Mouse (Mus musculus) limb, embryonic 12.5 days (tissue): Measurements from ENCODE around the gene 9630041A04Rik. TPM values are rescaled to one million over a fixed set of nuclear protein-coding genes. Genes with fewer than 3 reads are reported as not detected.

Experiments used
- ATAC-seq: fragments of 200-750 bp; cut with Nextera tagmentation; 2 replicates; pipeline ENCODE4 v1.8.0; 2017; ENCODE audit warnings: low read depth, moderate TSS enrichment; ENCODE audit not compliant: insufficient number of reproducible peaks, insufficient read depth, low FRiP score, low TSS enrichment
- H3K27ac ChIP-seq: fragments of 300-500 bp; sonication (generic); 2 replicates; pipeline ENCODE4 v1.5.1; 2016; ENCODE audit warnings: mild to moderate bottlenecking, moderate library complexity
- H3K27me3 ChIP-seq: fragments of 300-500 bp; sonication (generic); 2 replicates; pipeline ENCODE4 v1.6.1; 2016; ENCODE audit warnings: mild to moderate bottlenecking, moderate library complexity
- H3K36me3 ChIP-seq: fragments of 300-500 bp; sonication (generic); 2 replicates; pipeline ENCODE4 v1.6.1; 2016; ENCODE audit warnings: mild to moderate bottlenecking, moderate library complexity
- H3K4me1 ChIP-seq: fragments of 300-500 bp; sonication (generic); replicated peaks from 2 replicates; pipeline ENCODE4 v1.6.1; 2016
- H3K4me2 ChIP-seq: fragments of 300-500 bp; sonication (generic); 2 replicates; pipeline ENCODE4 v1.6.1; 2016; ENCODE audit warnings: mild to moderate bottlenecking, moderate library complexity
- H3K4me3 ChIP-seq: fragments of 300-500 bp; sonication (generic); replicated peaks from 2 replicates; pipeline ENCODE4 v1.5.1; 2016; ENCODE audit warnings: mild to moderate bottlenecking
- H3K9ac ChIP-seq: fragments of 300-500 bp; sonication (generic); replicated peaks from 2 replicates; pipeline ENCODE4 v1.6.1; 2016; ENCODE audit warnings: mild to moderate bottlenecking, moderate library complexity
- H3K9me3 ChIP-seq: fragments of 300-500 bp; sonication (generic); 2 replicates; pipeline ENCODE4 v1.6.1; 2016; ENCODE audit warnings: mild to moderate bottlenecking, moderate library complexity
- WGBS: fragments of 180-500 bp; shearing (Covaris S2); methylation state at CpG from one replicate; pipeline ENCODE4 v1.1.7; 2016; 5-methylcytosine and 5-hydroxymethylcytosine counted together
- polyA plus RNA-seq: library from polyadenylated mRNA; unstranded; fragments of >200 nt; fragmentation: Nextera tagmentation; extraction: Ambion mirVana; gene quantifications from 2 replicates; pipeline ENCODE4 v1.2.1, GENCODE M21; 2016

Gene 9630041A04Rik
- polyA plus RNA-seq = 0.26 TPM in 1 of 2 replicates, not detected in the other

DNA sequence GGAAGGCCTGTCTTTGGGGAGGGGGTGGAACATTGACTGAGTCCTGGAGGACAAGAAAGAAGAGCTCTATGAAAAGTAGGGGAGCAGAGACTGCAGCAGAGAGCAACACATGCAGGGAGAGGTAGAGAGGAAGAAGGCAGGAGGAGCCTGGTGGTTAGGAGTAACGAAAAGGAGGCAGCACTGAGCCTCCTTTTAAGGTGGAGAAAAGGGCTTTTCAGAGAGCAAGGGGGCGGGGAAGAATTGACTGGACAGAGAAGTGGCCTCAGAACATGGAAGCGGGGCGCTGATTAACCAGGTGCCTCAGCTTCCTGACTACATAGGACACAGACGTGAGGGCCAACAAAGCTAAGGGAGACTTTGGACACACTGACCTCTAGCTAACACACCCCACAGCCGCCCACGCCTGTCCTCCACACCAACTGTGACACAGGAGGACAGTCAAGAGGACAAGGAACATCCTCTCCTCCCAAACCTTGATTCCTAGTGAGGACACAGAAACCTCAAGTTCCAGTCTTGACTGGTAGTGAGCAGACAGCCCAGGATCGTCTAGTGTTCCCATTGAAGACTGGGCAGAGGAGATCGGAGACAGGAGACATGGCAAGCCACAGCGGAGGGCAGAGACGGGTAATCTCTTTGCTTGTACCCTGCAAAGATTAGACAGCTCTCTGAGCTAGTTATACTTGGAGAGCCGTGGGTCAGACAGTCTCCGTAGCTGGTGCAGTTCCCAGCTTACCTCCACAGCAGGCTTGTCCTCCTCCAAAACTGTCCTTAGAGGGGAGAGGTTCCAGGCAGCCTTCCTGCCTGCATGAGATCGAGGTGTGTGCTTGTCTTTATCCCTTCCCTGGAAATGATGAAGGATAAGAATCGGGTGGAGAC lies at the start of gene 9630041A04Rik:
Gene 9630041A04Rik, plus strand, starts transcription at position 246 of the 876 bp plus-strand sequence.
- H3K27ac ChIP-seq = no peak within 1 kb of the TSS
- no peak within 1 kb of the TSS for H3K4me2 ChIP-seq
- H3K9ac ChIP-seq = no peak within 1 kb of the TSS
- H3K4me1 ChIP-seq = no peaks in the 10 kb centered on the region
- no peak for ATAC-seq
- H3K9me3 ChIP-seq = no peaks in the 10 kb centered on the region
- H3K4me3 ChIP-seq = no peak within 1 kb of the TSS
- H3K36me3 ChIP-seq = no peaks in the 10 kb centered on the region
- H3K27me3 ChIP-seq = peaks cover 16% of the 10 kb centered on the region
- WGBS = 84% methylated on average over 15 of the region's 15 CpGs

DNA sequence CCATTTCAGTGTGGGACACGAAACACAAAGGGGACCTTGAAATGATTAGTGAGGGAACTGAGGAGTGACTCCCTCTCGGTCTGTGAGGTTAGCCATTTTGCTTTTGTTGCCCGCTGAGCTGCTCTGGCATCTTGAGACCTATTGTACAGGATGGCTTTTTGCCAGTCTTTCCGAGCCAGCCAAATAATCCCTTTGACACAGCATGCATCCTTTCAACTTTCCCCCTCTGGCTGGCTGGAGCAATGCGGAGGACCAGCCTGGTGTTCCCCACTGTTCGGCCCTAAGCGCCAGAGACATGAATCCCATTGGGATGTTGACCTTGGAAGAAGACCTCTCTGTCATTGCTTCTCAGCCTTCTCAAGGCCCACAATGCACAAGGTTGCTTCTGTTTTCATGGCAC lies 37.7 kb upstream of the 9630041A04Rik start:
- no peak overlapping the region for H3K9ac ChIP-seq
- H3K36me3 ChIP-seq = no peaks in the 10 kb centered on the region
- no peak overlapping the region for H3K4me3 ChIP-seq
- H3K27me3 ChIP-seq = peaks cover 74% of the 10 kb centered on the region
- H3K9me3 ChIP-seq = no peaks in the 10 kb centered on the region
- H3K4me2 ChIP-seq = no peak overlapping the region
- WGBS = 82% methylated on average over 7 of the region's 7 CpGs
- H3K27ac ChIP-seq = no peak overlapping the region
- ATAC-seq = no peak
- H3K4me1 ChIP-seq = peaks cover 5% of the 10 kb centered on the region; the same call in 1 of the 2 replicates

DNA sequence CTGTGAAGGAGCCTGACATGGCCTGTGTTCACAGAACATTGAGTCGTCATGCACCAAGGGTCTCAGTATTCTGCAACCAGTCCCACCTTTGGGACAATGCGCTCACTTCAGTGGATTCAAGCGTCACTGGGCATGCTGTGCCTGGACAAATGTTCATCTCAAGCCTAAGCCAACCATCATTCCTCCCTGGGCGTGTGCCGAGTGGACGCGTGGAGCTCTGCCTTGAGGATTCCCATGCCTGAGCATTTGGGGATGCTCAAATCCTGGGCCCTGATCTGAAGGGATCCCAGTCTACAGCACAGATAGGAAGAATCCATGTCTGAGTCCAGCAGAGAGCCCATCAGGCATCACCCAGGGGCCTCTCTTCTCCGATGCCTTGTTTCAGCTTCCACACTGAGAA lies 36.0 kb upstream of the 9630041A04Rik start:
- no peak overlapping the region for H3K9ac ChIP-seq
- H3K4me2 ChIP-seq = no peak overlapping the region
- H3K36me3 ChIP-seq = no peaks in the 10 kb centered on the region
- no peaks in the 10 kb centered on the region for H3K9me3 ChIP-seq
- no peak for ATAC-seq
- H3K27ac ChIP-seq = no peak overlapping the region
- H3K27me3 ChIP-seq = peaks cover 64% of the 10 kb centered on the region
- 93% methylated on average over 8 of the region's 8 CpGs for WGBS
- peaks cover 5% of the 10 kb centered on the region; the same call in 1 of the 2 replicates for H3K4me1 ChIP-seq
- no peak overlapping the region for H3K4me3 ChIP-seq

DNA sequence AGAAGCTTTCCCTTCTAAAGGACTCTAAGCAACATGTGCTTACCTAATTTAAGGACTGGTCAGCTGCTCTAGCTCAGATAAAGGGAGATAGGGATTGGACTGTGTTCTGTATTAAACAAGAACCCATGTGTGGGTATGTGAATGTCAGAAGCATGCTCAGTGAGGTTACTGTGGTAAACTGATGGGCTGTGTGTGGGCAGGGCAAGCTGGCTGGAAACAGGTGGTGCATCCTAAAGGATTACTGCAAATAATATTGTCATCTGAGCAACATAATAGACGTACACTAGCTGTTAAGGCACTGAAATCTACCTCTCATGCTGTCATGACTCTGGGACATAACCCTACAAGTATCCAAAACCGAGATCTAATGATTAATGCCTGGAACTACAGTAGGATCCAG lies 28.0 kb upstream of the 9630041A04Rik start:
- H3K9ac ChIP-seq = no peak overlapping the region
- H3K9me3 ChIP-seq = no peaks in the 10 kb centered on the region
- H3K27me3 ChIP-seq = peaks cover 14% of the 10 kb centered on the region; the same call in 1 of the 2 replicates
- no peaks in the 10 kb centered on the region for H3K4me1 ChIP-seq
- H3K4me2 ChIP-seq = no peak overlapping the region
- WGBS = 80% methylated on average over 2 of the region's 2 CpGs
- ATAC-seq = no peak
- no peak overlapping the region for H3K4me3 ChIP-seq
- H3K27ac ChIP-seq = no peak overlapping the region
- H3K36me3 ChIP-seq = no peaks in the 10 kb centered on the region

DNA sequence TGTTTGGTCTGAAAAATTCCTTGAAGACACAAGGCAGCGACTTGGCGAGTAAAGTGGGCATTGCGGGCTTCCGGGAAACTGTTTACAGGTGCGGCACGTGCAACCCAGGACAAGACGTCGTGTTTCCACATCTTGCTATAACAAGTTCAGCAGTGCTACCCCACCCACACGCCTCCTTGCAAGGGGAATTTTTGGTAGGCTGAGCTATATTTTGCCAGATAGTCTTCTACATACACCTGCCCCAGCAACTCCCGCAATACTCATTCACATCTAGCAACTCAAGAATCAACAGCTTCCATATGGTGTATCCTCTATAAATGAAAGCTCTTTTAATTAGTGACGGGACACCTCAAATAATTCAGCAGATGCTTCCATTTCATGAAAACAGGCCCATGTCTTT lies 20.5 kb upstream of the 9630041A04Rik start:
- Histone ChIP-seq H3K36me3 (no peaks in the 10 kb centered on the region), H3K4me1 (no peaks in the 10 kb centered on the region), H3K4me3 (no peak overlapping the region), H3K27ac (no peak overlapping the region), H3K9ac (no peak overlapping the region), H3K4me2 (no peak overlapping the region), H3K9me3 (no peaks in the 10 kb centered on the region), H3K27me3 (no peaks in the 10 kb centered on the region)
- no peak for ATAC-seq
- 86% methylated on average over 11 of the region's 11 CpGs for WGBS

DNA sequence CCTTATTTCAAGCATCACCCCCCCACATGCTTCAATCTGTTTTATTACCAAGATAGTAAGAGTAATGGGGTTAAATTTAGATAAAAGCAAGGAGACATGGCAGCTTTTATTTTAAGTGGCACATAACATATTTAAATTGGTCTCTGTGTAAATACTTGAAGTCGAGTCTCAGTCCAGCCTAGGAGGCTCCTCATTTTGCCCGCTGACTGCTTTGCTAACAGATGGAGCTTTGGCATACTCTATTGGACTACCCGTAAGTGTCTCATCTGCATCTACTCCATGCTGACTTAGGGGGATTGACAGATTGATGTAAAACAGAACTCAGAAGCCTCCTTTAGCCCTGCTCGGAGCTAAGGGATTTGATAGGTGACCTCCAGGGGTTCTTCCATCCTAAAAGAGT lies 17.7 kb upstream of the 9630041A04Rik start:
- ATAC-seq = no peak
- Histone ChIP-seq H3K4me2 (no peak overlapping the region), H3K9ac (no peak overlapping the region), H3K27ac (no peak overlapping the region), H3K27me3 (no peaks in the 10 kb centered on the region), H3K36me3 (no peaks in the 10 kb centered on the region), H3K4me3 (no peak overlapping the region), H3K4me1 (no peaks in the 10 kb centered on the region), H3K9me3 (no peaks in the 10 kb centered on the region)
- WGBS = 60% methylated on average over 4 of the region's 4 CpGs

DNA sequence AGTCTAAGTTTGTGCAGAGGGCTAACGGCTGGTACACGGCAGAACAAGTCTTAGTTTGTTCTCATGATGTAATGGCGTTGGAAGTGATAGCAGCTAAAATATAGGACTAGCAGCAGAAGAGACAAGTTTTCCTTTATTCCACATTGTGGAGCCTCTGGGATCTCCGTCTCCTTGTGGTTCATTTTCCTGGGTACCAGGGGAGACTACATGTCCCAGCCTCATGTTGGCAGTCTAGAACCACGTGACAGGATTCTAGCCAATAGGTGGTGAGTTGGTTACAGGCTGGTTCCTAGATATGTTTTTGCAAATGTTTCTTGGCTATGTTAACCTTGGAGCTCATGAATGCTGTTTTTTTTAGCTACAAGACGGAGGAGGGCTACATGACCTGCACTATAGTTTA lies 15.9 kb upstream of the 9630041A04Rik start:
- Histone ChIP-seq H3K4me1 (no peaks in the 10 kb centered on the region), H3K36me3 (no peaks in the 10 kb centered on the region), H3K9ac (no peak overlapping the region), H3K27ac (no peak overlapping the region), H3K9me3 (no peaks in the 10 kb centered on the region), H3K4me2 (no peak overlapping the region), H3K27me3 (no peaks in the 10 kb centered on the region), H3K4me3 (no peak overlapping the region)
- no peak for ATAC-seq
- WGBS = 72% methylated on average over 6 of the region's 6 CpGs

DNA sequence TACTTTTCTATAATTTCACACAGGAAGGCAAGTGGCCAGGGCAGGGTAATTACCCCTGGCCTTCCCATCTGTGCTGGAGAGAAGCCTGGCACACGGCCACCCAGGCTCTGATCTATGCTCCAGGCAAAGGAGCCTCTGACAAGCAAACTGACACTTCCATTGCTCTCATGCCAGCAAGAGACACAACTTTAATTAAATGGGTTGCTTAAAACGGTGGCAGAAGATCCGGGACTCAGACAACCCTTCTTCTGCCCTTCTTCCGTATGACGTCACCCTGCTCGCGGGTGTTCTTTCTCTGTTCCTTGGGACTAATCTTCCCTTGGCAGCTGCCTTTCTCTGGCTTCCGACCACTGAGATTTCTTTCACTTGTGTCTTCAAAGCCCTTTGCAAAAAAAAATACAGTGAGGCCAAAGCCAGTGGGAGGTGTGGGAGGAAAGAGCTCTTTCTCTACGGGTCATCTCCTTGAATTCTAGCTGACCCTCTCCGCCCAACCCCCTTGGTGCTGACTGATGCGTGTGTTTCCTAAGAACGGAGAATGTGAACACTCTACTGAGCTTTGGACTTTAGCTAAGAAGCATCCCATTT lies 932 bp downstream of the 9630041A04Rik start:
- no peaks in the 10 kb centered on the region for H3K4me1 ChIP-seq
- no peak overlapping the region for H3K9ac ChIP-seq
- H3K9me3 ChIP-seq = no peaks in the 10 kb centered on the region
- no peaks in the 10 kb centered on the region for H3K36me3 ChIP-seq
- ATAC-seq = no peak
- H3K4me2 ChIP-seq = no peak overlapping the region
- WGBS = 80% methylated on average over 12 of the region's 12 CpGs
- H3K27me3 ChIP-seq = peaks cover 16% of the 10 kb centered on the region
- H3K27ac ChIP-seq = no peak overlapping the region
- H3K4me3 ChIP-seq = no peak overlapping the region

DNA sequence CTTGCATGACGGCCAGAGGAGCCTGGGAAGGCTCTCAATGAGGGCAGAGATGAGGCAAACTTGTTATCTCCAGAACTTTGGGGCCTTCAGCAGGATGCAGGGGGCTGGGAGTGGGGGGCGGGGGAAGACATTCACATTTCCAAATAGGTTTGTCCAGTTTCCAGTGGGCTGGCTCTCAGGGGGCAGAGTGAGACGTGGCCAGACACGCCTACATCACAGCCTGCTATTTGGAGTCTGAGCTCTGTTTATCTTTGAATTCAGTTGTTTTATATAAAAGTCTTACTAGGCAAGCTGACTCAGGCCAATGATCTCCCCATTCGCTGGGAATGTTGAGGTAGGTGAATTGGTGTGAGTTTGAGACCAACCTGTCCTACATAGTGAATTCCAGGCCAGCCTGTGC lies 1.5 kb downstream of the 9630041A04Rik start:
- WGBS = 76% methylated on average over 5 of the region's 5 CpGs

DNA sequence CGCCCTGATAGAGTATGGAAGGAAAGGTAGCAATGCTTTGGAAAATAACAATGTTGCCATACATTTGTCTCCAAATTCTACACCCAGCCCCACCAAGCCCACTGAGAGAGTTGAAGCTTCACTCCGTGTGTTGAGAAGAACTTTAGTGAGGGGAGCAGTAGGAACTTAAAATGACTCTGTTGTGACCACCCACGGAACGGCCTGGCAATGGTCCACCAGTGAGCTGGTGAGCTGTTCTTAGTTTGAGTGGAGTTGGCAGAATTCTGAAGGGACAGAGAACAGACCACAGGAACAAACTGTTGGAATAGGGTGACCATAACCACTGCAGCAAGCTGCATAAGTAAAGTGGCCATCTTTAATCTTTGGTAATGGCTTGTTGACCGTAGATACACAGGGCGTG lies 7.0 kb downstream of the 9630041A04Rik start:
- 88% methylated on average over 6 of the region's 6 CpGs for whole genome bisulfite sequencing
- peaks cover 8% of the 10 kb centered on the region; the same call in 1 of the 2 replicates for H3K4me1 ChIP-seq
- H3K27ac ChIP-seq = no peak overlapping the region
- no peak overlapping the region for H3K9ac ChIP-seq
- H3K9me3 ChIP-seq = no peaks in the 10 kb centered on the region
- H3K27me3 ChIP-seq = peaks cover 4% of the 10 kb centered on the region; the same call in 1 of the 2 replicates
- H3K4me2 ChIP-seq = no peak overlapping the region
- no peaks in the 10 kb centered on the region for H3K36me3 ChIP-seq
- ATAC-seq = no peak
- no peak overlapping the region for H3K4me3 ChIP-seq

More for the DNA sequence above, 1.5 kb downstream of the 9630041A04Rik start:
- no peak overlapping the region for H3K9ac ChIP-seq
- H3K27ac ChIP-seq = no peak overlapping the region
- H3K4me3 ChIP-seq = no peak overlapping the region
- peaks cover 16% of the 10 kb centered on the region for H3K27me3 ChIP-seq
- H3K36me3 ChIP-seq = no peaks in the 10 kb centered on the region
- no peaks in the 10 kb centered on the region for H3K4me1 ChIP-seq
- no peak for ATAC-seq
- H3K4me2 ChIP-seq = no peak overlapping the region
- H3K9me3 ChIP-seq = no peaks in the 10 kb centered on the region

DNA sequence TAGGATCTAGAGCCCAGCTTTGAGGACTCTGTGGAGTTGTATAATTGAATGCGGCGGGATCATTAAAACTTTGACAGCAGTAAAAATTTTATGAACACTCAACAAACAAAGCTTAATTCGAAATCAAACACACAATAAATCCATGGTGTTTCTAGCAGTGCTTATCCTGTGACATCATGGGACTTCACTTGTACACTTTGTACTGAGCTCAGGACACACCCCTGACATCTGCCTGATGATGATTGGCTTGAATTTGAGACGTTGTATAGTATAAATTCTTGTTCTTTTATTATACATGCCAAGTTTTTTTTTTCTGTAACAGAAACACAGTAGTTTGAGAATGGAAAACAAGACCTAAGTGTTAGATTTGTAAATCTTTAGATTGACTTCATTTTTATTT lies 8.4 kb downstream of the 9630041A04Rik start:
- Histone ChIP-seq H3K4me1 (peaks cover 8% of the 10 kb centered on the region; the same call in 1 of the 2 replicates), H3K4me3 (no peak overlapping the region), H3K9ac (no peak overlapping the region), H3K36me3 (no peaks in the 10 kb centered on the region), H3K27me3 (no peaks in the 10 kb centered on the region), H3K4me2 (no peak overlapping the region), H3K9me3 (no peaks in the 10 kb centered on the region), H3K27ac (no peak overlapping the region)
- WGBS = 44% methylated on average over 4 of the region's 4 CpGs
- no peak for ATAC-seq
